Mouse (Mus musculus) midbrain, postnatal 0 days (tissue): ENCODE measurements at regions not wholly inside any gene's neighbourhood (a gene's known extent, or its start where the extent isn't known, plus 50 kb on each side); places are given as distances from the start of the nearest gene placed in this dataset.

ENCODE experiments used
- ATAC-seq: fragments of 200-750 bp; cut with Nextera tagmentation; 2 replicates; pipeline ENCODE4 v1.8.0; 2017; ENCODE audit warnings: moderate number of reproducible peaks, mild to moderate bottlenecking, moderate TSS enrichment, moderate library complexity; ENCODE audit not compliant: low FRiP score
- DNase-seq: peaks from one replicate; pipeline ENCODE4 v3.0.0-alpha.2; 2015; ENCODE audit warnings: low spot score
- H3K27ac ChIP-seq: fragments of 300-500 bp; sonication (generic); 2 replicates; pipeline ENCODE4 v1.5.1; 2014; ENCODE audit warnings: low read depth, mild to moderate bottlenecking, low read length, mixed read lengths
- H3K27me3 ChIP-seq: fragments of 300-500 bp; sonication (generic); 2 replicates; pipeline ENCODE4 v1.6.1; 2014; ENCODE audit warnings: low read length, control low read depth, mixed read lengths; ENCODE audit not compliant: insufficient read depth
- H3K36me3 ChIP-seq: fragments of 300-500 bp; sonication (generic); 2 replicates; pipeline ENCODE4 v1.6.1; 2014; ENCODE audit warnings: low read length, control low read depth, mixed read lengths; ENCODE audit not compliant: insufficient read depth
- H3K4me1 ChIP-seq: fragments of 300-500 bp; sonication (generic); 2 replicates; pipeline ENCODE4 v1.6.1; 2014; ENCODE audit warnings: mild to moderate bottlenecking, control low read depth, antibody characterized with exemption, low read length, mixed read lengths; ENCODE audit not compliant: insufficient read depth
- H3K4me2 ChIP-seq: fragments of 300-500 bp; sonication (generic); 2 replicates; pipeline ENCODE4 v1.6.1; 2014; ENCODE audit warnings: low read depth, mild to moderate bottlenecking, low read length, mixed read lengths; ENCODE audit not compliant: poor library complexity, severe bottlenecking
- H3K4me3 ChIP-seq: fragments of 300-500 bp; sonication (generic); 2 replicates; pipeline ENCODE4 v1.5.1; 2014; ENCODE audit warnings: low read depth, mild to moderate bottlenecking, low read length, moderate library complexity
- H3K9ac ChIP-seq: fragments of 300-500 bp; sonication (generic); replicated peaks from 2 replicates; pipeline ENCODE4 v1.6.1; 2014; ENCODE audit warnings: mild to moderate bottlenecking, low read length, moderate library complexity, mixed read lengths; ENCODE audit not compliant: poor library complexity, severe bottlenecking
- H3K9me3 ChIP-seq: fragments of 300-500 bp; sonication (generic); 2 replicates; pipeline ENCODE4 v1.6.1; 2016; ENCODE audit warnings: low read length, control low read depth
- CTCF ChIP-seq: IDR thresholded peaks from 2 replicates; pipeline ENCODE4 v1.5.1; 2016; ENCODE audit warnings: antibody characterized with exemption, mild to moderate bottlenecking
- WGBS: fragments of 180-500 bp; shearing (Covaris S2); extraction: QIAGEN DNeasy Blood & Tissue Kit; methylation state at CpG from one replicate; pipeline ENCODE4 v1.1.7; 2014; 5-methylcytosine and 5-hydroxymethylcytosine counted together

GRCm38 (mm10) chr19:26994586-26995352 is 109.1 kb downstream of the Gm815 start:
- peak; percentile 32 for DNase-seq
- 73% methylated on average over 4 of the region's 4 CpGs for WGBS

GRCm38 (mm10) chr19:26999596-26999995 is 113.9 kb downstream of the Gm815 start:
- Histone ChIP-seq H3K27me3 (no peaks in the 10 kb centered on the region), H3K4me2 (no peak overlapping the region), H3K9ac (no peak overlapping the region), H3K4me1 (no peaks in the 10 kb centered on the region), H3K9me3 (no peaks in the 10 kb centered on the region), H3K4me3 (no peak overlapping the region), H3K27ac (no peak overlapping the region), H3K36me3 (no peaks in the 10 kb centered on the region)
- DNase-seq (peak; percentile 50), ATAC-seq (no peak)
- whole genome bisulfite sequencing: 53% methylated on average over 3 of the region's 3 CpGs
- no peak for TF ChIP-seq CTCF

More at GRCm38 (mm10) chr19:26994586-26995352, 109.1 kb downstream of the Gm815 start:
- Histone ChIP-seq H3K27me3 (no peaks in the 10 kb centered on the region), H3K27ac (no peak overlapping the region), H3K36me3 (no peaks in the 10 kb centered on the region), H3K9me3 (no peaks in the 10 kb centered on the region), H3K4me1 (no peaks in the 10 kb centered on the region), H3K9ac (no peak overlapping the region), H3K4me2 (no peak overlapping the region), H3K4me3 (no peak overlapping the region)
- no peak for ATAC-seq
- no peak for TF ChIP-seq CTCF

- TF ChIP-seq CTCF: no peak
- H3K9me3 ChIP-seq: no peaks in the 10 kb centered on the region
- ATAC-seq (no peak), DNase-seq (no peak)
- no peak overlapping the region for H3K4me2 ChIP-seq
- H3K4me1 ChIP-seq: no peaks in the 10 kb centered on the region
- no peaks in the 10 kb centered on the region for H3K36me3 ChIP-seq
- no peak overlapping the region for H3K27ac ChIP-seq
- H3K9ac ChIP-seq: no peak overlapping the region
- WGBS: 90% methylated on average over 3 of the region's 3 CpGs
- no peaks in the 10 kb centered on the region for H3K27me3 ChIP-seq
- H3K4me3 ChIP-seq: no peak overlapping the region
These were observed 136.2 kb downstream of the Gm815 start for GRCm38 (mm10) chr19:27021930-27022329.

GRCm38 (mm10) chr19:27022917-27023316 is 137.2 kb downstream of the Gm815 start:
- no peak overlapping the region for H3K4me3 ChIP-seq
- no peak overlapping the region for H3K9ac ChIP-seq
- ATAC-seq (no peak), DNase-seq (no peak)
- no peaks in the 10 kb centered on the region for H3K4me1 ChIP-seq
- H3K4me2 ChIP-seq: no peak overlapping the region
- no peak overlapping the region for H3K27ac ChIP-seq
- no peak for TF ChIP-seq CTCF
- H3K36me3 ChIP-seq: no peaks in the 10 kb centered on the region
- no peaks in the 10 kb centered on the region for H3K9me3 ChIP-seq
- no peaks in the 10 kb centered on the region for H3K27me3 ChIP-seq
- WGBS: 75% methylated on average over 5 of the region's 5 CpGs

- ATAC-seq (no peak), DNase-seq (no peak)
- no peak overlapping the region for H3K4me3 ChIP-seq
- whole genome bisulfite sequencing: 90% methylated on average over 1 of the region's 1 CpGs
- no peak overlapping the region for H3K9ac ChIP-seq
- H3K27ac ChIP-seq: no peak overlapping the region
- no peak for TF ChIP-seq CTCF
- H3K4me2 ChIP-seq: no peak overlapping the region
- no peaks in the 10 kb centered on the region; the same call in 1 of the 2 replicates for H3K4me1 ChIP-seq
- no peaks in the 10 kb centered on the region for H3K9me3 ChIP-seq
- H3K27me3 ChIP-seq: no peaks in the 10 kb centered on the region
- H3K36me3 ChIP-seq: no peaks in the 10 kb centered on the region
These were observed 143.2 kb downstream of the Gm815 start for GRCm38 (mm10) chr19:27028834-27029233.

GRCm38 (mm10) chr19:27031030-27031700 is 145.5 kb downstream of the Gm815 start:
- TF ChIP-seq CTCF: no peak
- 40% methylated on average over 7 of the region's 7 CpGs for WGBS
- Histone ChIP-seq H3K27me3 (no peaks in the 10 kb centered on the region), H3K36me3 (no peaks in the 10 kb centered on the region), H3K4me1 (no peaks in the 10 kb centered on the region; the same call in 1 of the 2 replicates), H3K9me3 (no peaks in the 10 kb centered on the region), H3K4me2 (0 out of 2 replicates have a peak overlapping the region, but pooled peaks have one; percentile 12), H3K27ac (no peak overlapping the region), H3K4me3 (no peak overlapping the region), H3K9ac (no peak overlapping the region)
- ATAC-seq (peak; percentile 68; the same call in 1 of the 2 replicates), DNase-seq (peak; percentile 50)
